Mouse (Mus musculus) lung, postnatal 0 days (tissue): ENCODE measurements around the gene Tgif1.

Source experiments
- CTCF ChIP-seq: IDR thresholded peaks from 2 replicates; pipeline ENCODE4 v1.5.1; 2016; ENCODE audit warnings: antibody characterized with exemption, mild to moderate bottlenecking
- EP300 ChIP-seq: IDR thresholded peaks from 2 replicates; pipeline ENCODE4 v1.6.1; 2016; ENCODE audit warnings: antibody characterized with exemption, mild to moderate bottlenecking, control low read depth

DNA sequence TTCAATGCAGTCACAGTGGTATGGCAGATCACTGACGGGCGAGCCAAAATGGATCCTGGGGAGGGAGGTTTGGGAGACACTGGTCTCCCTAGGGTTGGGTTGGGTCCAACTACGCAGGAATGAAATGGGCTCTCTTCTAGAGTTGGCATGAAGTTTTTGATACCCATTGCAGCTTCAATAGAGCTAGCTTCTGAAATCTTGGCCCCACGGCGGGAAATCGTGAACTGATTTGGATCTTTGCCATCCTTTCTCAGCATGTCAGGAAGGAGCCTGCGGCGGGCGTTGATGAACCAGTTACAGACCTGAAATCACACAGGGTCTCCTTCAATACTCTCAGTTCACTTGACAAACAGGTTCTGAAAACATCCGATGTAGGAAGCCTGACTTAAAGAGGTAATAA is 8.4 kb downstream of the Tgif1 start:
- TF ChIP-seq CTCF (no peak), EP300 (no peak)
